Mouse (Mus musculus) gastrocnemius, postnatal 36 days (tissue): ENCODE measurements around the gene Dvl3. TPM values are rescaled to one million over a fixed set of nuclear protein-coding genes. Genes with fewer than 3 reads are reported as not detected.
A peak's percentile ranks its signal among the peaks of the same experiment; 100 is the strongest.

Experiments used
- DNase-seq, 2 experiments: peaks; one replicate each; pipeline ENCODE4 v3.0.0; 2022
- intact Hi-C: fragments of 180-260 bp; cut with DNase I; formaldehyde crosslinking; loops from one replicate; pipeline ENCODE4 v1.15.1; 2025
- total RNA-seq, 2 experiments: library from RNA; stranded (reverse); gene quantifications; 2 replicates each; pipeline ENCODE4 v1.2.3; 2021

Gene Dvl3
- total RNA-seq, 2 experiments from 2014 or later: 27.8 to 28.8 TPM

DNA sequence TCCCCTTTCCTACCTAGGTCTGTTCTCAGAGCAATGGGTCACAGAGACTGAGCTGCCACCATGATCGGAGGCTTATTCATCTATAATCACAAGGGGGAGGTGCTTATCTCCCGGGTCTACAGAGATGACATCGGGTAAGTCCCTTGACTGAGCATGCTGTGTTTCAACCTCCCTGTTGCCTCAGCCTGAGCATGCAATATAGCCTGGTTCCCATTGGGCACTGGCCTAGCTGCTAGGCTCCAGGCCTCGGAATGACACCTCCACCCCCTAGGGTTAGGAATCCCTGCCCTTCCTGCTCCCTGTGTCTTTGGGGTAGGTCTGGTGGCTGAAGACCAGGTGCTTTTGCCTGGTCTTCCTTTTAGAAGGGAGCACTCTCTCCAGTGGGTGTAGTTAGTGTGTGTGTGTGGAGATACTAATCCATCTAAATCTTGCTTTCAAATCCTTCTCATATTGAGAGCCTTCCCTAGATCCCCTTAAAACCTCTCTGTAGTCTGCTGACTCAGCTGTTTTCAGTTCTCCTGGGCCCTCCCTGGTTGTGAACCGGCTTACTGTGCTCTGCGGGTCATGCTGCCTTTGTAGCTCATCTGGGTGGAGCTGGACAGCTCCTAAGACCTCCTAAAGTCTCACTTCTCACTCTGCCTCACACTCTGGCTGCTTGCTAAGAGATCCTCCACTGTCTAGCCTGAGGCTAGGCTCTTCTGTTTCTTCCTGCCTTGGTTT, 21.0 kb downstream of the Dvl3 start:
- intact Hi-C loops: no loop called here
- no peak for DNase-seq

DNA sequence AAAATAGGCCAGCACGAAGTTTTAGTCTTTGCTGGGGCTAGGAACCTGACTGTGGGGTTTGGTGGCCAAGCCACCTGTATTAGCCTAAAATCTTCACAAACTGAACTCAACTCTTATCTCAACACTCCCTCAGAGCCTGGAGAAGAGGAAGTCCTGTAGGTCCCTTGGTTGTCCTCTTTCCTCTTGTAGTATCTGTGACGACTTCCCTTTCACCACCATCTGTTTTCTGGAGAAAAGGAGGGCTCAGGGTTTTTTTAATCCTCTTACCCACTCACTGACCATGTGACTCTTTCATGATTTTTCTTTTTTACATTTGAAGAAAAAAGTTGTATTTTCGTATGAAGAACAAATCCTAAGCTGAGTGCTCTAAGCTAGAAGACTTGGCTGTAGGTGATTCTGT, 22.9 kb downstream of the Dvl3 start:
- no peak for DNase-seq
- intact Hi-C loops: no loop called here

DNA sequence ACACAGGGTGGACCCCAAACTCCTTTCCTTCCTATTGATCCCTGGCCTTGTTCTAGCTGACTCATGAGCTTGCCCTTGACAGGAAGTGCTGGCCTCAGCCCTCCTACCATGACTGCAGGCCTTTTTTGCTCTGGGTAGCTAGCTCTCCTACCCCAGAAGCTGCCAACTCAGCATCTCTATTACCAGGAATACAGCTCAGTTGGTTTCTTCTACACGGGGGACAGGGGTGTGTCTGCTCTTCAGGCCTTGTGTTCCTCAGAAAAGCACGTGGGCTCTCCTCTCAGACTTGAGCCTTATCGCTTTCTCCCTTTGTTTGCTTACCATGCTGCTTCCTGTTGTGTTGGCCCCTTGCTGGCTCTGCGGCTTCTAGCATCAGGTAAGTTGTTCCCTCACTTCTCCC, 23.7 kb downstream of the Dvl3 start:
- no peak for DNase-seq
- intact Hi-C loops: no loop called here

DNA sequence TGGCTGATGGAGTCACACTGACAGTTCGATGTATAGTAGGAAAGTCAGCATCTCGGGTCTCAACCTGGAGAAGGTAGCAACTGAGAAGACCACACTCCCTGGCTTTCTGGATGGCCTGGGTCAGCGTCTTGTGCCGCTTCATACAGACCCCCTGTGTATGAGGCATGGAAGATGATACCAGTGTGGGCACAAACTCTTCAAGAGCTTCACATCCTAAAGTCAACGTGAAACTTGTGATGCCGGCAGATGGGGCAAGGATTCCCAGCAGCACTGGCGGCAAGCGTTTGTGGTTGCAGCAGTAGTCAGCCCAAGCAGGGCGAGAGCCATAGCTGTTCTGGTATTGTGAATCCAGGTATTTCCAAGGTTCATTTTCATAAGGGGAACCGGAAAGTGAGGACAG, 28.9 kb downstream of the Dvl3 start:
- DNase-seq: no peak

DNA sequence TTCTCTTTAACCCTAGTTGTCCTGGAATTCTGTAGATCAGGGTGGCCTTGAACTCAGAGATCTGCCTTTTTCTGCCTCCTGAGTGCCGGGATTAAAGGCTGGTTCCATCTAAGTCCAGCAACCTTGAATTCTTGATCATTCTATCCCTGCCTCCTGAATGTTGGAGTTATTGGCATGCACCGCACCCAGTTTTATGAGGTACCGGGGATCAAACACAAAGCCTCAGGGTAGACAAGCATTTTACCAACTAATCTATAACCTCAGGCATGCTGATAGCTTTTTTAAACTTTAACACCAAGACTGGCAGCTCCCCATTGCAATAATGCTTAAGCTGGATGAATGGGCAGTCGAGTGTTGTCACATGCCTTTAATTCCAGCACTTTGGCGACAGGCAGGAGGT, 30.6 kb downstream of the Dvl3 start:
- intact Hi-C loops: loop anchor here (5.0 kb wide), 1 partner anchor 100 kb away; no protein-coding TSS in a partner anchor
- no peak for DNase-seq

More for the DNA sequence above, 28.9 kb downstream of the Dvl3 start:
- intact Hi-C loops: loop anchor here (5.0 kb wide), 1 partner anchor 102 kb away; no protein-coding TSS in a partner anchor

DNA sequence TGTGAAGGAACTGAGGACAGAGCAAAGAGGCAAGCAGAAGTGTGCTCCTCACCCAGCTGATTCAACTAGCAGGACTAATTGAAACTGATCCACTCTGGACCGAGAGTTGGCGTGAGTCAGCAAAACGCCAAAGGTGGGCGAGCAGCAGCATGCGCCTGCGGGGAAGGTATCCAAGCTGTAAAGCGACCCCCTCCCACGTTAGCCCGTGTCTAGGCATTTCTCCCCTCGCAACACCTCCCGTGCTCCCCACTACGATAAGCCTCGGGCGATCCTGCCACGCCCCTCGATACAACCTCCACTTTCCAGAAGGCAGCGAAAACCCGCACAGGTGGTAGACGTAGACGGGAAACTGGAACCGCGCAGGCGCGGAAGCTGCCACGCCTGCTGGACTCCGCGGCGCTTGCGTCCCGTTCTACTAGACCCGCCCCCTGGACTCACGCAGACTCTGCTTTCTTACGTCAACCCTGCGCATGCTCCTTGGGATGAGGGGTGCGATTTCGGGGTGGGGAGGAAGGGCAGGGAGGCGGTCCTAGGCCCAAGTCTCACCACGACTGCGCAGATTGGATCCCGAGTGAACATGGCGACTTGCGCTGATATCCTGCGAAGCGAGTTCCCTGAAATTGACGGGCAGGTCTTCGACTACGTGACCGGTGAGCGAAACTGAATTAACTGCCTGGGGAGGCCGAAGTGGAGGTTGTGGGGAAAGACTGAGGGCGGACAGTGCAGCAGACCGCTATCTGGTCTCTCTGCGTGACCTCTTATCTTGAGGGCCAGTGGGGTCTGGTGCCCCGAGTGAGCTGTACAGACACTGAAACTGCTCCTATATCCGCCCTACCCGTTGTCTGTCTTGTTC, 31.5 kb downstream of the Dvl3 start, which contains the start of gene Abcf3:
TSS of gene Abcf3 (plus strand) at position 482 of the 853 bp plus-strand sequence.
- peak; percentile 91 to 98 for DNase-seq
- intact Hi-C loops: loop anchor here (5.0 kb wide), 1 partner anchor 99 kb away; no protein-coding TSS in a partner anchor

DNA sequence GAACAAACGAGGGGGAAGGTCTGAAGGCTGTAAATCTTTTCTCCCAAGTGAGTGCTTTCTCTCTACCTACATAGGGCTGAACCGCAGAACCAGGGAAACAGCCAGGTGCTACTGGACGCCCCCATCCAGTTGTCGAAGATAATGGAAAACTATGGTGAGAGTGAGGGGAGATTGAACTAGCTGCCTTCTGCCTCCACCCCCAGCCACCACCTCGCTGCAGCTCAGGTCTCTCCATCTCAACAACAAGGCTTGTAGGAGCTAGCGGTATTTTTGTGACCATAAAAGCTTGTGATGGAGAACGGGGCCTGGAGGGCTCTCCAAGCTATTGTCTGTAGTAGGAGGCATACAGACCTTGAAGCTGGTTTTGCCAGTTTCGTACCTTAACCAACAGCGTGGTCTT, 32.4 kb downstream of the Dvl3 start:
- intact Hi-C loops: loop anchor here (5.0 kb wide), 1 partner anchor 98 kb away; no protein-coding TSS in a partner anchor
- DNase-seq: no peak

DNA sequence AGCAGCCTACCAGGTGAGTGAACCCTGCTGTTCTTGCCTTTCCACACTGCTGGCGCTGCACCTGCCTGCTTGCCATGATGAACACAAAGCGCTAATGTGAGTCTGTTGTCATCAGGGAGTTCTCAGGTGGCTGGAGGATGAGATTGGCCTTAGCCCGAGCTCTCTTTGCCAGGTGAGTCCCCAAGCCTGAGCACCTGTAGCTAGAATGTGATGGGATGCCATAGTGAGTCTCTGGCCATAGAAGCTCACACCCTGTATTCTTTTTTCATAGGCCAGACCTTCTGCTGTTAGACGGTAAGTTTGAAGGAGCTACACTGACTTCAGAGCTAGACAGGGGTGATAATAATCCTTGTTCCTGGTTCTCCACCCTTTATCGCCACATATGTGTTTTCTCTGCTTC, 34.9 kb downstream of the Dvl3 start:
- intact Hi-C loops: no loop called here
- DNase-seq: no peak

DNA sequence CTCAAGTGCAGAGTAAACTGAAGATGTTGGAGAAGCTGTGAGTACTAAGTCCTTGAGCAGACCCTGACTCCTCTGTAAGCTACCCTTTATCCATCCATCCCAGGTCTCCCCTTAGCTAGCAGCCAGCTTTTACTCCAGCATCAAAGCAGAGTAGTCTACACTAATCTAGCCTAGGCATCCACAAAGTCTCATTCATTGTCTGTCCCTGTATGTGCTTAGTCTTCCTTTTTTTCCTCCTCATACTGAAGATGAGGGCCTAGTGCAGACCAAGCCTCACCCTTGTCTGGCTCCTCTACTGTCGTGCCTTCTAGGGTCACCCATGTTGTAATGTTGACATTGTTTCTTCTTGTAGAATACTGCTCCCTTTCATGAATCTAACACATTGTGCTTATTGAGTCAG, 35.8 kb downstream of the Dvl3 start:
- intact Hi-C loops: no loop called here
- no peak for DNase-seq

DNA sequence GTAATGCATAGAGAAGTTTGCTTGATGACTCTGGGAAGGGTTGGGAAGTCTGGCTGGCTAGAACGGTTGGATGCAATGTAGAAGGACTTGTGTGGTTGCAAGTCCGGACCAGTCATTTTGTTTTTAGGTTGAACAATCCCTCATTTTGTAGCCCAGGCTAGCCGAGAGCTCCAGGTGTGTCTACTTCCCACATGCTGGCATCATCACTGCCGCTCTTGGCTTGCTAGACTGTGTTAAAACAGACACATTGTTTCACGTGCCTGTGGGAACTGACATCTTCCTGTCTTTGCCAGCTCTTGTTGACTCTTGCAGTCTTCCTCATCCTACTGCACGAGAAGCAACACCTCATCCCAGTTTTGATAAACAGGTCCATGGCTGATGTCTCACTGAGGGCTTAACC, 38.2 kb downstream of the Dvl3 start:
- no peak for DNase-seq
- intact Hi-C loops: no loop called here

DNA sequence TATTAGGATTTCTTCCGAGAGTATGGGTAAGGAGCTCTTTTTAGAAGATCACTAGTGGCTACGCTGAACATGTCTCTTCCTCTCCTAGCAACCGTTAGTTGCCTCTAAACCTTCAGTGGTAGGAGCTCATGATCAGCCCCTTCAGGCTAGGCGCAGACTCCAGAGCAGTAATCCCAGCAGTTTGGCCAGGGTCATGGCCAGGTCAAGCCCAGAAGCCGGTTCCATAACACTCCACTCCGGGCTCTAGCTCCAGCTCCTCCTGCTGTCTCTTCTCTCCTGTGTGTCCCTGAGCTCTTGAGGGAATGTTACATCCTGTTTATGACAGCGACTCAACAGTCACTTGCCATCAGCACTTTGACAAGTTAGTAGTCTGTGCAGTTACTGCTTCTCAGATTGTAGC, 40.6 kb downstream of the Dvl3 start:
- intact Hi-C loops: no loop called here
- DNase-seq: no peak

DNA sequence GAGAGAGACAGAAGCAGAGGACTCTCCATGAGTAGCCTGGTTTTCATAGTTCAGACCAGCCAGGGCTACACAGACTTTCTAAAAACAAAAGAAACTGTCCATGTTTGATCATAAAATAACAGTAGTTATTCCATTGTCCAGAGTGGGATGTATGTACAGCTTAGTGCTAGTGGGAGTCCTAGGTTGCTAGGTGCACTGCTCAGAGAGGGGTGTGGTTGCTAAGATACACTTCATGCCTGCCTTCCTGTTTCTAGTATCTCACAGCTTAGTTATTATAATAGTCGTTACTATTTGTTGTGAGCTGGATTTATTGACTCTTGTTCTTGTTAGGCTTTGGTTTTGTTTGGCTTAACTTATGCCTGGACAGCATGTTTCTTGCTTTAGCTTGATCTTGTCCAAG, 48.3 kb downstream of the Dvl3 start:
- intact Hi-C loops: no loop called here
- DNase-seq: no peak

Other genes starting within 250 kb of the Dvl3 start
- 10 to 100 TPM; 55.2 to 75.3 TPM for gene Parl, start 214.6 kb upstream of the Dvl3 start, total RNA-seq
- gene Cyp2ab1, start 191.6 kb upstream of the Dvl3 start, total RNA-seq: 1 to 10 TPM in 1 of 2 experiments, not detected in 1; 1.2 TPM
- 10 to 100 TPM; 60.7 to 61.2 TPM for gene Abcc5, start 90.6 kb upstream of the Dvl3 start, total RNA-seq
- gene Eif2b5, start 18.2 kb upstream of the Dvl3 start, total RNA-seq: 10 to 100 TPM; 44.2 to 56.1 TPM
- gene Ap2m1, start 18.5 kb downstream of the Dvl3 start, total RNA-seq: 100 to 1,000 TPM; 133 to 135 TPM
- 10 to 100 TPM; 51.0 to 69.7 TPM for gene Abcf3, start 31.6 kb downstream of the Dvl3 start, total RNA-seq
- gene Vwa5b2, start 72.5 kb downstream of the Dvl3 start, total RNA-seq: not detected
- 1 to 10 TPM; 3.7 to 5.5 TPM for gene Eef1akmt4, start 94.6 kb downstream of the Dvl3 start, total RNA-seq
- not detected for gene Gm49333, start 94.6 kb downstream of the Dvl3 start, total RNA-seq
- 10 to 100 TPM; 12.7 to 15.8 TPM for gene Alg3, start 94.8 kb downstream of the Dvl3 start, total RNA-seq
- gene Camk2n2, start 104.3 kb downstream of the Dvl3 start, total RNA-seq: 1 to 10 TPM; 1.0 to 1.3 TPM
- gene Ece2, start 112.8 kb downstream of the Dvl3 start, total RNA-seq: under 1 TPM; 0.30 to 0.41 TPM
- gene Psmd2, start 134.7 kb downstream of the Dvl3 start, total RNA-seq: 100 to 1,000 TPM; 189 to 197 TPM
- gene Eif4g1, start 151.3 kb downstream of the Dvl3 start, total RNA-seq: 100 to 1,000 TPM; 395 to 402 TPM
- 10 to 100 TPM; 50.1 to 79.3 TPM for gene Fam131a, start 176.3 kb downstream of the Dvl3 start, total RNA-seq
- 1 to 10 TPM; 7.7 to 9.3 TPM for gene Polr2h, start 200.7 kb downstream of the Dvl3 start, total RNA-seq
- gene Clcn2, start 200.8 kb downstream of the Dvl3 start, total RNA-seq: 1 to 10 TPM in 1 of 2 experiments, under 1 TPM in 1; 0.99 to 1.0 TPM
- gene Chrd, start 216.1 kb downstream of the Dvl3 start, total RNA-seq: 1 to 10 TPM; 2.3 to 3.0 TPM
- gene Thpo, start 217.5 kb downstream of the Dvl3 start, total RNA-seq: 1 to 10 TPM; 3.6 to 4.0 TPM